Mouse (Mus musculus): ENCODE measurements around the gene Chchd6. TPM values are rescaled to one million over a fixed set of nuclear protein-coding genes. Genes with fewer than 3 reads are reported as not detected.

Gene Chchd6
- polyA plus RNA-seq, 1 experiment from 2014 or later, result 178 TPM

DNA sequence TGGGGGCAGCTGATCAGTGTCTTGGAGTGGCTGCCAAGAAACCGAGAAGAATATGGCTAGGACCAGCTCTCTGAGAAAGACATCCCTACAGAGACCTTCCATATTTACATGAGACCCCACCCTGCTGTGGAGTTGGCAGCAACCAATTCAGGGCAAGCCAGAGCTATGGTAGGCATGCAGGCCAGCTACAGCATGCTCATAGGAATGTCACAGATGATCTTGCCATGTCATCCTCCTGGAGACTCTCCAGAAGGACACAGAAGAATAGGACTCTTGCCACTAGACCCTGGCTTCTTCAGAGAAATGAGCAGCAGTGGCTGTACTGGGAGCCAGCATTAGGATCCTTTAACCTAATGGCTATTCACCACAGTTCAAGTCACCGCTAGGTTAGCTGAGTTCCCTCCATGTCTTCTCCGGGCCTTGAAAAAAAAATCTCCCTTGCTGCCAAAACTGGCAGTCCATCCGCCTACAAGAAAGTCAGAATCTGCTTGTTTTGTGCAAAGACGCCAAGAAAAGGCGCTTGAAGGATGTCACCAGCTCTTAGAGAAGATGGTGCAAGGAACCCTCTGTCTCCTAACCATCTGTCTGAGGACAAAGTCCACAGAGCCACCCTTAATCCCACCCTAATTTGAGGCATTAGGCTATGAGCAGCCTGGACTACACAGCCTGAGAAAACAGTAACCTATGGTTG, 43.0 kb downstream of the Chchd6 start:
- H3K27ac ChIP-seq (replicated peaks), result no peak overlapping the region
- no peaks in the 10 kb centered on the region for H3K27me3 ChIP-seq
- H3K4me2 ChIP-seq, result no peak overlapping the region
- no peak overlapping the region for H3K4me3 ChIP-seq
- peaks cover 11% of the 10 kb centered on the region for H3K4me1 ChIP-seq (replicated peaks)
- no peaks in the 10 kb centered on the region for H3K9me3 ChIP-seq
- H3K36me3 ChIP-seq, result no peaks in the 10 kb centered on the region
- WGBS, result 90% methylated on average over 6 of the region's 6 CpGs
- no peak for ATAC-seq (ENCODE audit: low FRiP score, low read depth)
- no peak overlapping the region for H3K9ac ChIP-seq

GRCm38 (mm10) chr6:89549157-89549556, 46.3 kb downstream of the Chchd6 start:
- Histone ChIP-seq H3K4me2 (no peak overlapping the region), H3K36me3 (no peaks in the 10 kb centered on the region), H3K27me3 (no peaks in the 10 kb centered on the region), H3K4me3 (no peak overlapping the region), H3K9me3 (no peaks in the 10 kb centered on the region), H3K4me1 (replicated peaks) (peaks cover 11% of the 10 kb centered on the region), H3K27ac (replicated peaks) (no peak overlapping the region), H3K9ac (no peak overlapping the region)
- 65% methylated on average over 3 of the region's 3 CpGs for WGBS
- ATAC-seq (ENCODE audit: low FRiP score, low read depth), result no peak

GRCm38 (mm10) chr6:89547951-89548350, 47.5 kb downstream of the Chchd6 start:
- Histone ChIP-seq H3K9ac (no peak overlapping the region), H3K4me1 (replicated peaks) (peaks cover 8% of the 10 kb centered on the region), H3K4me2 (no peak overlapping the region), H3K27me3 (no peaks in the 10 kb centered on the region), H3K36me3 (no peaks in the 10 kb centered on the region), H3K9me3 (no peaks in the 10 kb centered on the region), H3K27ac (replicated peaks) (no peak overlapping the region), H3K4me3 (no peak overlapping the region)
- ATAC-seq (ENCODE audit: low FRiP score, low read depth), result no peak
- 90% methylated on average over 3 of the region's 3 CpGs for WGBS

GRCm38 (mm10) chr6:89538102-89538751, 57.2 kb downstream of the Chchd6 start:
- H3K9me3 ChIP-seq, result no peaks in the 10 kb centered on the region
- no peaks in the 10 kb centered on the region for H3K27me3 ChIP-seq
- H3K4me3 ChIP-seq, result no peak overlapping the region
- no peak overlapping the region for H3K27ac ChIP-seq (replicated peaks)
- H3K4me2 ChIP-seq, result no peak overlapping the region
- H3K36me3 ChIP-seq, result no peaks in the 10 kb centered on the region
- ATAC-seq (ENCODE audit: low FRiP score, low read depth), result no peak
- WGBS, result 91% methylated on average over 1 of the region's 1 CpGs
- no peaks in the 10 kb centered on the region for H3K4me1 ChIP-seq (replicated peaks)
- no peak overlapping the region for H3K9ac ChIP-seq

DNA sequence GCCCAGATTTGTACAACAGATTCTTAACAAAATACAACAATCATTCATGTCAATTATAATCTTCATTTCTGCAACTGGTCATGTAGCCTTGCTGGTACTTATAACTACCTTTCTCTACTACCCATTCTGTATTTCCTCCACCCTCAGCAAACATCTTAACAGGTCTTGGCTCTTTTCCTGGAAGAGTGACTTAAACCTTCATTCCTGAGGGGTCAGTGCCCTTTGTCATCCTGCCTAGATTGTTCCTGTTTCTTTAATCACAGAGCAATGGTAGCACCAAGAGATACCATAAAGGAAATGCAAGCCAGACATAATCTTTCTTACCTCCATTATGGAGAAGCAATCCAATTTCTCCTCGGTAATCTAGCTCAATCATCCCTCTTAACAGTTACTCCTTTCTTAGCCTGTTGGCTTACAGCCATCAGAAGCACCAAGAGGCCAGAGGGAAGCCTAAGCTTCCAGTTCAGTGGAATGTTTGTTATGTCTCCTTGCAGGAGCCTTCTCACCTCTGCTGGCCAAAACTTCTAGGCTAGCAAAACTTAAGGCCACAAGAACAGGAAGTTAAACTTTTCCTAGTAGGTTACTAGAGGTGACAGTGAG, 59.7 kb downstream of the Chchd6 start:
- 75% methylated on average over 1 of the region's 1 CpGs for WGBS
- H3K9me3 ChIP-seq, result no peaks in the 10 kb centered on the region
- no peak overlapping the region for H3K4me3 ChIP-seq
- no peaks in the 10 kb centered on the region for H3K27me3 ChIP-seq
- no peaks in the 10 kb centered on the region for H3K4me1 ChIP-seq (replicated peaks)
- no peak overlapping the region for H3K9ac ChIP-seq
- H3K4me2 ChIP-seq, result no peak overlapping the region
- no peak overlapping the region for H3K27ac ChIP-seq (replicated peaks)
- no peaks in the 10 kb centered on the region for H3K36me3 ChIP-seq
- no peak for ATAC-seq (ENCODE audit: low FRiP score, low read depth)

DNA sequence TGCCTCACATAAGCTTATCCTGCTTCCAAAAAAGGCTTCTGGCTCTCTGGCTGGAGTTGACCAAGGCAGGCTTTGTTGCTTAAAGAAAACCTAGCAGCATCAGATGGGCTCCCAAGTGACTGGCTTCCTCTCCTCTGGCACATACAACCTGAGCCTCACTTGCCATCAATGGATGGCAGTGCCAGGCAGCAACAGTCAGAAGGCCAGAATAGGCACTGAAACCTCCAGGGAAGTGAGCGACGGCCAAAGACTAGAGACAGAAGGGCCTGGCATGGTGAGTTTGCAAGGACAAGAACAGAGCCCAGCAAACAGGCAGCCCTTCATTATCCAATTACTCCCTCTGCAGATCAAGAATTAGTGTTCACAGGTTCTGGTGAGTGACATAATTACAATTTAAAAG, 70.7 kb downstream of the Chchd6 start:
- Histone ChIP-seq H3K4me1 (replicated peaks) (no peaks in the 10 kb centered on the region), H3K4me3 (no peak overlapping the region), H3K27me3 (no peaks in the 10 kb centered on the region), H3K9ac (no peak overlapping the region), H3K9me3 (no peaks in the 10 kb centered on the region), H3K27ac (replicated peaks) (no peak overlapping the region), H3K36me3 (no peaks in the 10 kb centered on the region), H3K4me2 (no peak overlapping the region)
- 55% methylated on average over 2 of the region's 2 CpGs for WGBS
- no peak for ATAC-seq (ENCODE audit: low FRiP score, low read depth)

GRCm38 (mm10) chr6:89510154-89510553, 85.3 kb downstream of the Chchd6 start:
- no peaks in the 10 kb centered on the region for H3K36me3 ChIP-seq
- no peaks in the 10 kb centered on the region for H3K9me3 ChIP-seq
- no peaks in the 10 kb centered on the region for H3K27me3 ChIP-seq
- no peaks in the 10 kb centered on the region for H3K4me1 ChIP-seq (replicated peaks)
- H3K4me3 ChIP-seq, result no peak overlapping the region
- no peak overlapping the region for H3K27ac ChIP-seq (replicated peaks)
- H3K9ac ChIP-seq, result no peak overlapping the region
- H3K4me2 ChIP-seq, result no peak overlapping the region
- ATAC-seq (ENCODE audit: low FRiP score, low read depth), result no peak

DNA sequence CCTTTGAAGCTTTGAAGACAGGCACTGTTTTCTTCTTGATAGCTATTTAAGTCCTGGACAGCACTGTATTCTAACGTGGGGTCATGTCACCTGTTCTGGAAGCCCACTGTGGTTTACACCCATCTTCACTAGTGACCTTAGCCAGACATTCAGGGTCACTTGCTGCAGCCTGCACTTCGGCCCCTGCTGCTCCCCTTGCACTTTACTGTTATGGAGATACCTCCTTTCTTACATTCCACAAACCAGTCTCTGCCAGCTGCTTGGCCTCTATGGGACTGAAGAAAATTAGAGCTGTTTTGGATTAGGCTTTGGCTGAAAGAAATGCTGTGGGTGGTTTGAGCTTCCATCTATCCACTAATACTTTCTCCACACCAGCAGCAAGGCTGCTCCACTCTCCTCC, 86.7 kb downstream of the Chchd6 start:
- Histone ChIP-seq H3K27me3 (no peaks in the 10 kb centered on the region), H3K36me3 (no peaks in the 10 kb centered on the region), H3K27ac (replicated peaks) (no peak overlapping the region), H3K4me1 (replicated peaks) (no peaks in the 10 kb centered on the region), H3K9me3 (no peaks in the 10 kb centered on the region), H3K4me2 (no peak overlapping the region), H3K4me3 (no peak overlapping the region), H3K9ac (no peak overlapping the region)
- no peak for ATAC-seq (ENCODE audit: low FRiP score, low read depth)
- 61% methylated on average over 2 of the region's 2 CpGs for WGBS

DNA sequence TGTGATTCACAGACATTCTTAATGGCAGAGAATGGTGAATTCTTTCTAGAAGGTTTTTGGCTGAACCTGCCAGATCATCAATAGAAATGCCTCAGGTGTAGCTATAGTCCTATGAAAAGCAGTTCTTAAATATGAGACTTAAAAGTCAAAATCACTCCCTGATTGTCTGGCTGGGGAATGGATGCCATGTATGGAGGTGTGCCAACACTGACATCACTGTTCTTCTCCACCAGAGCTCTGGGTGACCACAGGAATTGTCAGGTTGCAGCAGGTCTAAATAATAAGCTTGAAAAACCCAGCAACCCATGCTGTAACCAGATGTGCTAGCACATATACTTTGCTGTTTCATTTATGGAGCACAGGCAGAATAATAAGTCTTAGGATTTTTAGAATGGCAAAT, 87.2 kb downstream of the Chchd6 start:
- H3K4me1 ChIP-seq (replicated peaks), result no peaks in the 10 kb centered on the region
- no peak overlapping the region for H3K9ac ChIP-seq
- no peak overlapping the region for H3K4me3 ChIP-seq
- ATAC-seq (ENCODE audit: low FRiP score, low read depth), result no peak
- H3K27ac ChIP-seq (replicated peaks), result no peak overlapping the region
- no peaks in the 10 kb centered on the region for H3K36me3 ChIP-seq
- H3K4me2 ChIP-seq, result no peak overlapping the region
- H3K9me3 ChIP-seq, result no peaks in the 10 kb centered on the region
- H3K27me3 ChIP-seq, result no peaks in the 10 kb centered on the region

DNA sequence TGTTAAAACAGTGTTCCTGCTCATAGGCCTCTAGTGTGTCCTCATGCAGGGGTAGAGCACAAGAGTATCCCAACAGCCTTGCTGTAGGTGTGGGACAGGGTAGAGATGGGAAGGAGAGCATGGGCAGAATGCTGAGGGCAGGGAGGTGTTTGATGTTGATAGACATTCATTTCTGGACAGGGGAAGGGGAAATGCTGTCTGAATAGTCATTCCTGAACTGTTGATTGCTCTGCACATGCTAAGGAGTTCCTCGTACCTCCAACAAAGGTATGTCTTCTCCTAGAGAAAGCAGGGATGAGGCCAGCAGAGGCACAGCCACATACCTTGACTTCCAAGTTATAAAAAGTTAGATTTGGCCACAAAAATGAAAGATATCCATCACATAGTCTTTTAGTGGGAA, 95.5 kb downstream of the Chchd6 start:
- no peak overlapping the region for H3K4me2 ChIP-seq
- no peak for ATAC-seq (ENCODE audit: low FRiP score, low read depth)
- 94% methylated on average over 1 of the region's 1 CpGs for WGBS
- no peaks in the 10 kb centered on the region for H3K27me3 ChIP-seq
- H3K9me3 ChIP-seq, result no peaks in the 10 kb centered on the region
- peaks cover 8% of the 10 kb centered on the region; the same call in 1 of the 2 replicates for H3K4me1 ChIP-seq (replicated peaks)
- no peaks in the 10 kb centered on the region for H3K36me3 ChIP-seq
- no peak overlapping the region for H3K4me3 ChIP-seq
- no peak overlapping the region for H3K27ac ChIP-seq (replicated peaks)
- no peak overlapping the region for H3K9ac ChIP-seq

- WGBS, result 46% methylated on average over 6 of the region's 6 CpGs
- H3K27ac ChIP-seq (replicated peaks), result no peak overlapping the region; the same call in 1 of the 2 replicates
- ATAC-seq (ENCODE audit: low FRiP score, low read depth), result peak; percentile 66; the same call in 1 of the 2 replicates
Observed at GRCm38 (mm10) chr6:89498764-89499516, 96.5 kb downstream of the Chchd6 start.

GRCm38 (mm10) chr6:89496916-89497315, 98.5 kb downstream of the Chchd6 start:
- WGBS, result 96% methylated on average over 1 of the region's 1 CpGs
- Histone ChIP-seq H3K4me1 (replicated peaks) (peaks cover 8% of the 10 kb centered on the region; the same call in 1 of the 2 replicates), H3K9ac (no peak overlapping the region), H3K36me3 (no peaks in the 10 kb centered on the region), H3K4me2 (no peak overlapping the region), H3K4me3 (no peak overlapping the region), H3K27ac (replicated peaks) (no peak overlapping the region), H3K27me3 (no peaks in the 10 kb centered on the region), H3K9me3 (no peaks in the 10 kb centered on the region)
- no peak for ATAC-seq (ENCODE audit: low FRiP score, low read depth)

More at GRCm38 (mm10) chr6:89498764-89499516, 96.5 kb downstream of the Chchd6 start:
- no peak overlapping the region for H3K4me2 ChIP-seq
- no peaks in the 10 kb centered on the region for H3K9me3 ChIP-seq
- no peaks in the 10 kb centered on the region for H3K36me3 ChIP-seq
- peaks cover 8% of the 10 kb centered on the region; the same call in 1 of the 2 replicates for H3K4me1 ChIP-seq (replicated peaks)
- no peak overlapping the region for H3K4me3 ChIP-seq
- H3K27me3 ChIP-seq, result no peaks in the 10 kb centered on the region
- H3K9ac ChIP-seq, result no peak overlapping the region
